Mouse (Mus musculus) lung, adult 2 months (tissue): ENCODE data around the gene 1700016K19Rik. TPM values are rescaled to one million over a fixed set of nuclear protein-coding genes. Genes with fewer than 3 reads are reported as not detected.

Experiments
- DNase-seq: peaks from one replicate; pipeline ENCODE4 v3.0.0; 2022
- H3K4me1 ChIP-seq: fragments of 200-500 bp; 2 replicates; pipeline ENCODE4 v1.6.1; 2011; ENCODE audit warnings: low read length; ENCODE audit not compliant: control insufficient read depth, insufficient read depth
- H3K4me3 ChIP-seq: fragments of 200-500 bp; replicated peaks from 2 replicates; pipeline ENCODE3; 2011; ENCODE audit warnings: low read depth, mild to moderate bottlenecking, control low read depth, low read length; ENCODE audit errors: extremely low read depth
- CTCF ChIP-seq: fragments of 200-500 bp; IDR thresholded peaks from 2 replicates; pipeline ENCODE4 v1.5.1; 2011; ENCODE audit warnings: mild to moderate bottlenecking, low read length, control low read depth; ENCODE audit not compliant: insufficient read depth
- POLR2A ChIP-seq: fragments of 200-500 bp; IDR thresholded peaks from 2 replicates; pipeline ENCODE4 v1.6.1; 2011; ENCODE audit warnings: low read depth, mild to moderate bottlenecking, control low read depth, low read length, borderline replicate concordance; ENCODE audit errors: extremely low read depth
- WGBS: fragments of 180-500 bp; shearing (Covaris S2); methylation state at CpG from one replicate; pipeline ENCODE4 v1.1.7; 2018; 5-methylcytosine and 5-hydroxymethylcytosine counted together
- polyA plus RNA-seq: library from polyadenylated mRNA; depleted of rRNA; stranded (reverse); fragments of >200 nt; gene quantifications from 2 replicates; pipeline ENCODE4 v1.2.3, GENCODE M21; 2012

The 1700016K19Rik gene
- polyA plus RNA-seq, 1 experiment: 14.8 TPM

DNA sequence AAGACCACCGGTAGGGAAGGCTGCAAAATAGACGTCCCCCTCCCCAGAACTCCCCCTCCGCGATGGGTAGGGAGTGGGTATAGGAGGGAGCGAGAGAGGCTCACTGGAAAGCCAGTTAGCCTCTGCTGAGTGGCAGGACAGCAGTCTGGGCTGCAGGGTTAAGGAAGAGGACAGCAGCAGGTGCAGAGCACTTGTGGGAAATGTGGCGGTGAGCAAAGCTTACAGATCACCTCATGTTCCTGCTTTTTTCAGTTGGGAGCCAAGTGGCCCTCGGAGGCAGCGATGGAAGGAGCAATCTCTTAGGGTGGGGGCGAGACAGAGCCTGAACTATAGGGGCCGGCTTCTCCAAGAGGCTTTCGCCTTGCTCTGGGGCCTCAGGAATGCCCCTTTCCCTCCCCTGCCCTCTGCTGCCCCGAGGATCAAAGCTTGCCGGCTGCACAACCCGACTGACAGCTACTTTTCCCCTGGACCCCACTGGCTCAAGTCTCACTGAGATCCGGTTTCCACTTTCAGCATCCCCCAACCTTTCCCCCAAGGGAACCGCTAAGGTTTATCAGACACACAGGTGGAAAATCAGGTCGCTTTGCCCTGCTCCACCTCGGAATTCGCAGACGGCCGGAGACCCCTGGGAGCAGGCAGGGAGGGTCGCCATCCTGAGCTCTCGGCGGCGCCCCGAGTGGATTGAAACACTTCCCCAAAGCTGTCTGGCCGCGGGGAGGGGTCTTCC, 33.9 kb upstream of the 1700016K19Rik start:
- TF ChIP-seq CTCF: no peak
- no peak for TF ChIP-seq POLR2A
- peak; percentile 33 for DNase-seq
- Histone ChIP-seq H3K4me1 (peaks cover 6% of the 10 kb centered on the region), H3K4me3 (peak overlapping the region; percentile 97)
- 23% methylated on average over 28 of the region's 28 CpGs for WGBS

DNA sequence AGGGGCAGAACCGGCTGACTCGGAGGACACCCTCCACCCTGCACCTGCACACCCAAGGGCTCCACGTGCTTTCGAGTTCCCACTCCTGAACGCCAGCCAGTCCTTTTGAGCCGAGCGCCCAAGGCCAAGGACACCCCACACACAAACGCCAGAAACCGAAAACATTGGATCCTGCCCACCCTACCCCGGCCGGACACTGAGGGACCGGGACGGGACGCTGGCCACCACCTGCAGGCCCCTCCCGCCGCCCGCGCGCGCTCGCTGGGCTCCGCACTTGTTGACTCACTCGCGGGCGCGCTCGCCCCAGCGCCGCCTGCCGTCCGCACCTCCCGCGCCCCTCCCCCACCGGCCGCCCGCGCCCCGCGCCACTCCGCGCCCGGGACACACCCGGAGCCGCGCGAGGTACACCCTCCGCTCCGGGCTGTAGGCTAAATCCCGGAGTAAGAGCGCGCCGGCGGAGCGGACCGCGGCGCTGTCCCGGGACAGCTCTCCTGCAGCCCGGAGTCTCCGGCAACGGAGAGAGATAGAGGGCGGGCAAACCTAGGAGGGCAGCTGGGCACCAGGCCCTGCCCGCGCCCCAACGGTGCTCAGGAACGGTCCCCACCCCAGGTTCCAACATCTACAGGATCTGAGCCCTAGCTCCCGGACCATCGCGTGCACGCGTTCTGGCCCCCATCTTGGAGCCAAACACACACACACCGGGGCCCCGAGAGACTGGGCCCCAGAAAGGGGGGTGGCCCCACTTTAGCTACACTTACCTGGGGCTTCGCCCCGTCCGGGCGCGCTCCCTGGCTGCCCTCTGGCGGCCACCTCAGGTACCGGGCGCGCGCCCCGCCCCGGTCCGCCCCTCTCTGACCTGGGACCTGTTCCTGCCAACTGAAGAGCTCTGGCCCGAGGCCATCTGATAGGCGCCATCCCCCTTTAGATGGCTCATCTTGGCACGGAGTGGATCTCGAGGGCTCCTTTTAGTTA, 33.0 kb upstream of the 1700016K19Rik start:
- peak overlapping the region; percentile 97 for H3K4me3 ChIP-seq
- peak; percentile 57; the same call in 1 of the 2 replicates for TF ChIP-seq POLR2A
- peak; percentile 36; the same call in 1 of the 2 replicates for TF ChIP-seq CTCF
- DNase-seq: peak; percentile 88

DNA sequence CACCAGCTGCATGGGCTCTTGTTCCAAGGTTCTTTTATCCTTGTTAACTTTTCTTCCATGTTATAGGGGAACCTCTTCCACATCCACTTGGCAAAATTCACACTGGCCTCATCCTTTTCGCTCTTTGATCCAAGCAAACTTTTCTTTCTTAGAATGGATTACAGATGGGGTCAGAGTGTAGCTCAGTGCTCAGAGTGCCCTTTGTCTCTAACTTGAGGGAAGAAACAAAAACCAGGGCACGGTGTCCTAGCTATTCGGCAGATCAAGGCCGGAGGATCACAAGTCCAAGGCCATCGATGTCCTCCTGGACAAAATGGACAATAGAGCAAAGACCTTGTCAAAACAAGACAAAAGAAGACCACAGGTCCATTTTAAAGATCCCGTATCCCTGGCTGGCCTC, 31.0 kb upstream of the 1700016K19Rik start:
- Histone ChIP-seq H3K4me1 (peaks cover 6% of the 10 kb centered on the region), H3K4me3 (no peak overlapping the region)
- no peak for TF ChIP-seq POLR2A
- no peak for TF ChIP-seq CTCF
- WGBS: 94% methylated on average over 6 of the region's 6 CpGs
- no peak for DNase-seq

More for the DNA sequence above, 33.0 kb upstream of the 1700016K19Rik start:
- WGBS: under 1% methylated on average over 89 of the region's 90 CpGs
- H3K4me1 ChIP-seq: peaks cover 6% of the 10 kb centered on the region

DNA sequence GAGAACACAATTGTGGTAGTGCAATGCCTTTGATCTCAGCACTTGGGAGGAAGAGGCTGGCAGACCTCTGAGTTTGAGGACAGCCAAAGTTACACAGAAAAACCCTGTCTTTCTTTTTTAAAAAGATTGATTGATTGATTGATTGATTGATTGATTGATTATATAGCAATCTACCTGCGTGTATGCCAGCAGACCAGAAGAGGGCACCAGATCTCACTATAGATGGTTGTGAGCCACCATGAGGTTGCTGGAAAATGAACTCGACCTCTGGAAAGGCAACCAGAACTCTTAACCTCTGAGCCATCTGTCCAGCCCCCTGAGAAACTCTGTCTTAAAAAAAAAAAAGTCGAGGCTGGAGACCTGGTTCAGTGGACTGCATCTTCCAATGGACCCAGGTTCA, 29.1 kb upstream of the 1700016K19Rik start:
- TF ChIP-seq POLR2A (no peak), CTCF (no peak)
- no peak overlapping the region for H3K4me3 ChIP-seq
- peaks cover 5% of the 10 kb centered on the region for H3K4me1 ChIP-seq
- 31% methylated on average over 3 of the region's 3 CpGs for WGBS
- DNase-seq: no peak

DNA sequence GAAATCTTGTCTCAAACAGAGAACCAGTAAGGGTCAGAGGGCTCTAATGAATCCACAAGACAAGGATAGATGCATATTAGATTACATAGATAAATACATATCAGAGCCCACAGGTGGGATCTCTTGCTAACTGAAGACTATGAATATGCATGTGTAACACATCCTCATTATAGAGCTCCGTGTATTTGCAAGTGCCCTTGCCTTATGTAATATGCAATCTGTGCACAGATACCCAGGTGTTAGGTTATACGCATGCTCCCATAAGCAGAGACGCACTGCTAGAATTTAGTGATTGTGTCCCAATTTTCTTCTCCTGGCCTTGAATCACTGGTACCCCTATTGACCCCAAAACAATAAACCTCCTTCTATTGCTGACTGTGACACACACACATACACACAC, 27.5 kb upstream of the 1700016K19Rik start:
- H3K4me1 ChIP-seq: no peaks in the 10 kb centered on the region
- TF ChIP-seq CTCF (no peak), POLR2A (no peak)
- H3K4me3 ChIP-seq: no peak overlapping the region
- WGBS: 89% methylated on average over 3 of the region's 3 CpGs
- no peak for DNase-seq

DNA sequence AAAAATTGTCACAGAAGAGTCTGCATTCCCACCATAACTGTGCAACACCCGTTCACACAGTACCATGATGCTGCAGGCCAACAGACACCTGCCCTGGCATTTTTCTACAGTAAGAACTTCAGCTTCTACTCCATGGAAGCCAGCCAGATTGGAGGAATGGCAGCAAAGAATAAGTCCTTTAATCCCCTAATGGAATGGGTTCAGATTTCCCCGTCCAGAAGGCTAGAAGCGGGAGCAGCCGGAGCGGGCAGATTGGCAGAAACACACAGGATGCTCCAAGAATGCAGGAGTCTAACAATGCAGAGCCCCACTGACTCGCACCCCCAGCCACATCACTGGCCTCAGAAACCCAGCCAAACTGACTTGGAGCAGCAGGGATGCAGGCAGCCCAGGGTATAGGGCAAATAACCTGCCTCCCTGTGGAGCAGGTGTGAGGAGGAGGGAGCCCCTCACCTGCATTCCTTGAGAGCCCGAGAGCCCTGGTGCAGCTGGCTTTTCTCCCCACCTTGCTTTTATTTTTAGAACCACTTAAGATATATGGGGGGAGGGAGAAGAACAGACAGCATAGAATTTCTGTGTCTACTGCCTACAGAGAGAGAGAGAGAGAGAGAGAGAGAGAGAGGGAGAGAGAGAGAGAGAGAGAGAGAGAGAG, 26.7 kb upstream of the 1700016K19Rik start:
- Histone ChIP-seq H3K4me1 (no peaks in the 10 kb centered on the region), H3K4me3 (no peak overlapping the region)
- no peak for DNase-seq
- 28% methylated on average over 7 of the region's 7 CpGs for WGBS
- TF ChIP-seq CTCF (no peak), POLR2A (no peak)

DNA sequence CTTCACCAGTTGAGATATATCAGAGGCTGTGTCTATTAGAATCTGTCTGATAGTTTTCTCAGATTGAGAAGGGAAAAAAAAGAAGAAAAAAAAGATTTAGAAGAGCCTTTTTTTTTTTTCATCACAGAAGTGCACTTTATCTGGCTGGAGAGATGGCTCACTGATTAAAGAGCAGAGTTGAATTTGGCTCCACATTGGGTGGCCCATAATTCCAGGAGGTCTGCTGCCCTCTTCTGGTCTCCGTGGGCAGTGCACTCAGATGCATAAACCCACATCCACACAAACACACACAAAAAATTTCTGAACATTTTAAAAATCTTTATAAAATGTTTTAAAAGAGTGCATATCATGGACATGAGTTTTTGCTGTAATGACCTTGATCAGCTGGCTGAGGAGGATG, 25.7 kb upstream of the 1700016K19Rik start:
- Histone ChIP-seq H3K4me1 (no peaks in the 10 kb centered on the region), H3K4me3 (no peak overlapping the region)
- DNase-seq: no peak
- 83% methylated on average over 1 of the region's 1 CpGs for WGBS
- no peak for TF ChIP-seq POLR2A
- TF ChIP-seq CTCF: peak; percentile 47

DNA sequence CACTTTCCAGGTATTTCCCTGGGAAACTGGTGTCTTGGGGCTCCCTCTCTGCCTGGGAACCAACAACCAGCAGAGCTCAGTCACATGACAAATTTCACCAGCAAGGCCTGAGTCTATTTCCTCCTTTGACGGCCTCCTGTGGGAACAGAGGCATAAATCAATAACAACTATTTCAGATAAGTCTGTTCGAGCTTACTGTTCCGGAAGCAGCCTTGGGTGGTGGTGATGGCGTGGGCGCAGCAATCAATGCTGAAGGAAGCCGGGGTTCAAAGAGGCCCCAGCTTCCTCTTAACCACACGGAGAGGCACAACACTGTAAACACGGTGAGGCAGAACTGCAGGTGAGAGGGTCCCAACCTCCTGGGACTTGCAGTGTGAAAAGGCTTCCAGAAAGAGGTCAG, 23.0 kb upstream of the 1700016K19Rik start:
- WGBS: 44% methylated on average over 8 of the region's 8 CpGs
- no peak for DNase-seq
- Histone ChIP-seq H3K4me3 (no peak overlapping the region), H3K4me1 (no peaks in the 10 kb centered on the region)
- TF ChIP-seq POLR2A (no peak), CTCF (no peak)

DNA sequence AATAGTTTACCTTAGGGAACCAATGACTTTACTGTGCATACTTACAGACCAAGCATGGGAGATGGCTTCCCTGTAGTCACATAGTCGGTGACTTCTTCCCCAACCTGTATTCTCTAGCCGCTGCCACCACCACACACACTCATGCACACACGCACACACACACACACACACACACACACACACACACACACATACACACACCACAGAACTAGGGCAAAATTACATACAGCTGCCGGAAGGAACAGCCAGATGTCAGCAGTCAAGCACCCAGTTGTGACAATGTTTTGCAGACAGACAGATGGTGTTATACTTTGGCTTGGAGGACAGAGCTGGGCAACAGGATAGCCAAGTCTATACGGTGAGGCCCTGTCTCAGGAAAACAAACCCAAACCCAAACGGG, 21.7 kb upstream of the 1700016K19Rik start:
- DNase-seq: no peak

DNA sequence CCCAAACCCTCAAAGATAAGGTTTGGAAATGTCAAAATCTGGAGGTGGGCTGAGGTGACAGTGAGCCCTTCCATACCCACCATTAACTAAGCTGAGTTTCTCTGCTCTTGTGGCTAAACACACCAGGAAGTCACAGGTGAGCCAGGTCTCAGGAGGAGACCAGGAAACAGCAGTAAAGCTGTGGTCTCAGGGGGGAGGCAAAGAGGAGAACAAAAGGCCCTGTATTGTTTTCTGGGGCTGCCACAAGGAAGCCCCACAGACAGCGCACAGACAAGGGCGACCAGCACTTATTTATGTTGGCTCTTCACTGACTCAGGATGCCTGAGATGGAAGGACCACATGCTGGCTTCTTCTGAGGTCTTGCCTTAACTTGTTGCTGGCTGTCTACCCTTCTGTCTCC, 19.3 kb upstream of the 1700016K19Rik start:
- no peak for DNase-seq
- TF ChIP-seq POLR2A (no peak), CTCF (no peak)
- H3K4me3 ChIP-seq: no peak overlapping the region
- no peaks in the 10 kb centered on the region for H3K4me1 ChIP-seq
- WGBS: 69% methylated on average over 2 of the region's 2 CpGs

More for the DNA sequence above, 21.7 kb upstream of the 1700016K19Rik start:
- H3K4me1 ChIP-seq: no peaks in the 10 kb centered on the region
- 63% methylated on average over 6 of the region's 6 CpGs for WGBS
- no peak for TF ChIP-seq CTCF
- TF ChIP-seq POLR2A: no peak
- H3K4me3 ChIP-seq: no peak overlapping the region
